Mouse (Mus musculus) kidney, postnatal 4 days (tissue): ENCODE measurements around the gene Ccdc120.

Experiments used
- DNase-seq, 2 experiments: peaks; one replicate each; pipeline ENCODE4 v3.0.0; 2021; ENCODE audit warnings: mixed read lengths in 2 of 2

Ccdc120 gene

GRCm38 (mm10) chrX:7750432-7751116 lies at the start of gene Ccdc120:
Ccdc120 (minus strand) TSS chrX:7750905.
- peak; percentile 84 to 89 for DNase-seq

- peak in 1 of 2 experiments; percentile 12 for DNase-seq
Observed at GRCm38 (mm10) chrX:7797327-7797726, 46.6 kb upstream of the Ccdc120 start.

GRCm38 (mm10) chrX:7795016-7795415 lies 44.3 kb upstream of the Ccdc120 start:
- DNase-seq, result peak; percentile 72 to 76

GRCm38 (mm10) chrX:7793361-7793760 lies 42.7 kb upstream of the Ccdc120 start:
- DNase-seq, result peak in 1 of 2 experiments; percentile 10

GRCm38 (mm10) chrX:7790309-7790708 lies 39.6 kb upstream of the Ccdc120 start:
- DNase-seq, result no peak

- DNase-seq, result peak; percentile 79 to 86
Observed at GRCm38 (mm10) chrX:7789542-7790136, 38.9 kb upstream of the Ccdc120 start, which contains the start of gene Gripap1. Gripap1 (plus strand) TSS chrX:7789765.

GRCm38 (mm10) chrX:7782603-7783092 lies 31.9 kb upstream of the Ccdc120 start:
- DNase-seq, result no peak

- DNase-seq, result no peak
Observed at GRCm38 (mm10) chrX:7779294-7779693, 28.6 kb upstream of the Ccdc120 start.

GRCm38 (mm10) chrX:7778450-7779244 lies 27.9 kb upstream of the Ccdc120 start:
- no peak for DNase-seq

- peak; percentile 66 to 75 for DNase-seq
Observed at GRCm38 (mm10) chrX:7776329-7777082, 25.8 kb upstream of the Ccdc120 start.

- DNase-seq, result no peak
Observed at GRCm38 (mm10) chrX:7775501-7776205, 24.9 kb upstream of the Ccdc120 start.

- DNase-seq, result peak; percentile 43 to 53
Observed at GRCm38 (mm10) chrX:7772766-7773165, 22.1 kb upstream of the Ccdc120 start.

- DNase-seq, result no peak
Observed at GRCm38 (mm10) chrX:7769302-7770017, 18.8 kb upstream of the Ccdc120 start.

GRCm38 (mm10) chrX:7765764-7766163 lies 15.1 kb upstream of the Ccdc120 start:
- DNase-seq, result peak; percentile 52 to 67

- peak; percentile 4 to 21 for DNase-seq
Observed at GRCm38 (mm10) chrX:7765281-7765670, 14.6 kb upstream of the Ccdc120 start.

- no peak for DNase-seq
Observed at GRCm38 (mm10) chrX:7764657-7765280, 14.1 kb upstream of the Ccdc120 start.

GRCm38 (mm10) chrX:7763631-7764393 lies 13.1 kb upstream of the Ccdc120 start:
- DNase-seq, result peak; percentile 36 to 58

GRCm38 (mm10) chrX:7762921-7763197 lies 12.2 kb upstream of the Ccdc120 start:
- no peak for DNase-seq

- peak; percentile 91 to 95 for DNase-seq
Observed at GRCm38 (mm10) chrX:7762137-7762920, 11.6 kb upstream of the Ccdc120 start, which contains the start of gene Tfe3. Tfe3 (plus strand) TSS chrX:7762560.
